Mouse (Mus musculus) limb, embryonic 12.5 days (tissue): ENCODE measurements around the gene Pde4d. TPM values are rescaled to one million over a fixed set of nuclear protein-coding genes. Genes with fewer than 3 reads are reported as not detected.

ENCODE experiments used
- ATAC-seq: fragments of 200-750 bp; cut with Nextera tagmentation; 2 replicates; pipeline ENCODE4 v1.8.0; 2017; ENCODE audit warnings: low read depth, moderate TSS enrichment; ENCODE audit not compliant: insufficient number of reproducible peaks, insufficient read depth, low FRiP score, low TSS enrichment
- H3K27ac ChIP-seq: fragments of 300-500 bp; sonication (generic); 2 replicates; pipeline ENCODE4 v1.5.1; 2016; ENCODE audit warnings: mild to moderate bottlenecking, moderate library complexity
- H3K27me3 ChIP-seq: fragments of 300-500 bp; sonication (generic); 2 replicates; pipeline ENCODE4 v1.6.1; 2016; ENCODE audit warnings: mild to moderate bottlenecking, moderate library complexity
- H3K36me3 ChIP-seq: fragments of 300-500 bp; sonication (generic); 2 replicates; pipeline ENCODE4 v1.6.1; 2016; ENCODE audit warnings: mild to moderate bottlenecking, moderate library complexity
- H3K4me1 ChIP-seq: fragments of 300-500 bp; sonication (generic); replicated peaks from 2 replicates; pipeline ENCODE4 v1.6.1; 2016
- H3K4me2 ChIP-seq: fragments of 300-500 bp; sonication (generic); 2 replicates; pipeline ENCODE4 v1.6.1; 2016; ENCODE audit warnings: mild to moderate bottlenecking, moderate library complexity
- H3K4me3 ChIP-seq: fragments of 300-500 bp; sonication (generic); replicated peaks from 2 replicates; pipeline ENCODE4 v1.5.1; 2016; ENCODE audit warnings: mild to moderate bottlenecking
- H3K9ac ChIP-seq: fragments of 300-500 bp; sonication (generic); replicated peaks from 2 replicates; pipeline ENCODE4 v1.6.1; 2016; ENCODE audit warnings: mild to moderate bottlenecking, moderate library complexity
- H3K9me3 ChIP-seq: fragments of 300-500 bp; sonication (generic); 2 replicates; pipeline ENCODE4 v1.6.1; 2016; ENCODE audit warnings: mild to moderate bottlenecking, moderate library complexity
- WGBS: fragments of 180-500 bp; shearing (Covaris S2); methylation state at CpG from one replicate; pipeline ENCODE4 v1.1.7; 2016; 5-methylcytosine and 5-hydroxymethylcytosine counted together
- polyA plus RNA-seq: library from polyadenylated mRNA; unstranded; fragments of >200 nt; fragmentation: Nextera tagmentation; extraction: Ambion mirVana; gene quantifications from 2 replicates; pipeline ENCODE4 v1.2.1, GENCODE M21; 2016

The Pde4d gene
- polyA plus RNA-seq, 1 experiment from 2014 or later = 23.7 TPM

DNA sequence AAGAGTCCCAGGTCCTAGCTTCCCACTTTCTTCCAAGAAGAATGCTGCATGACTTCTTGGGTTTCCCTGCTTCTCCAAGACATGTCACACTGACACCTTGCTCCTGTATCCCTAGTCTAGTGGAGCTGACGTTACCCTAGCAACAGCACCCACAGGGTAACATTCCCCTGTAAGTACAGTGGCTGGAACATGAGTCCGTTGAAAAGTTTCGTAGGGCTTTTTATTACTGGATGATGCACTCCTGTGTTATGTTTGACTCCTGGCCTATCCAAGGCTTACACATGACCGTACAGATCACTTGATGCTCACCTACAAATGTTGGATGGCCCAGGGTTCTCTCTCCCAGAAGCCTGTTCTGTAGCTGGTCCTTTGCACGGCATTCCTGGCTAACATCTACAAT, 1307.1 kb downstream of the Pde4d start:
- 90% methylated on average over 5 of the region's 5 CpGs for WGBS
- H3K27me3 ChIP-seq = no peaks in the 10 kb centered on the region
- ATAC-seq = no peak
- peaks cover 5% of the 10 kb centered on the region; the same call in 1 of the 2 replicates for H3K4me1 ChIP-seq
- no peak overlapping the region for H3K4me3 ChIP-seq
- no peaks in the 10 kb centered on the region for H3K36me3 ChIP-seq
- no peaks in the 10 kb centered on the region for H3K9me3 ChIP-seq
- no peak overlapping the region for H3K4me2 ChIP-seq
- no peak overlapping the region for H3K27ac ChIP-seq
- no peak overlapping the region for H3K9ac ChIP-seq

DNA sequence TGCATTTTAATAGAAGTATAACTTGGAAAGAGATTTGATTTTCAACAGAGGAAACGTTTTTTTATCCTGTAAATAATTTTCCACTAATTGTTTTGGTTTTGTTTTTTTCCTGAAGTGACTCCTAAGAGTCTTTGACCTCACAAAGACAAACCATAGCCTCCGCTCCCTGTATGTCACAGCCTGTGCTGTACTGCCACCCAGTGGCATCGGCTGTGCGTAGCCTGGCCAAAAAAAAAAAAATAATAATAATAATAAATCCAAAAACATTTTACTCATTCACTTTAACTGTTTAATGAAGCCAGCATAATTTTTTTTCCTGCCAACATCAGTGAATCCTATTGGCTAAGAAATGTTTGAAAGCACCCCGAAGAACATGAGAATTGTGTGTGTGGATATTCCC, 1309.5 kb downstream of the Pde4d start:
- Histone ChIP-seq H3K4me3 (no peak overlapping the region), H3K4me2 (no peak overlapping the region), H3K27ac (no peak overlapping the region), H3K9me3 (no peaks in the 10 kb centered on the region), H3K4me1 (no peaks in the 10 kb centered on the region), H3K36me3 (no peaks in the 10 kb centered on the region), H3K9ac (no peak overlapping the region), H3K27me3 (no peaks in the 10 kb centered on the region)
- WGBS = 48% methylated on average over 5 of the region's 5 CpGs
- no peak for ATAC-seq

DNA sequence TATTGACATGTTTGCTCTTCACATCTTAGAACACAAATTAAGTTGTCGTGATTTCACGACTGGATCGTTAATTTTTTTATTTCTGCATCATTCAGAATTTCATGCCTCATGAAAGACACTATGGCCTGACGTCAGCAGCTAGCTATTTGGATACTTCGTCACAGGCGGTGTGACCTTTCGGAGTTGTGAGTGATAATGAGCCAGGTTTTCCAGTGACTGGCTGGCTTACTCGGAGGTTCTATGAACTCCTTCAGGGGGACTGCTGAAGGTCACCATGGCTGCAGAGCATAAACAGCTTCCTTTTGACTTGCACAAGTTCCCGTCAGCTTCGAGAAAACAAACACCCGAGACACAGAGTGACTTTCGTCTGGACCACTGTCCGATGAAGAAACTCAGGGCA, 1311.3 kb downstream of the Pde4d start:
- Histone ChIP-seq H3K9ac (no peak overlapping the region), H3K4me2 (no peak overlapping the region), H3K4me3 (no peak overlapping the region), H3K9me3 (no peaks in the 10 kb centered on the region), H3K27me3 (no peaks in the 10 kb centered on the region), H3K27ac (no peak overlapping the region), H3K4me1 (no peaks in the 10 kb centered on the region), H3K36me3 (no peaks in the 10 kb centered on the region)
- WGBS = 67% methylated on average over 13 of the region's 13 CpGs
- no peak for ATAC-seq

DNA sequence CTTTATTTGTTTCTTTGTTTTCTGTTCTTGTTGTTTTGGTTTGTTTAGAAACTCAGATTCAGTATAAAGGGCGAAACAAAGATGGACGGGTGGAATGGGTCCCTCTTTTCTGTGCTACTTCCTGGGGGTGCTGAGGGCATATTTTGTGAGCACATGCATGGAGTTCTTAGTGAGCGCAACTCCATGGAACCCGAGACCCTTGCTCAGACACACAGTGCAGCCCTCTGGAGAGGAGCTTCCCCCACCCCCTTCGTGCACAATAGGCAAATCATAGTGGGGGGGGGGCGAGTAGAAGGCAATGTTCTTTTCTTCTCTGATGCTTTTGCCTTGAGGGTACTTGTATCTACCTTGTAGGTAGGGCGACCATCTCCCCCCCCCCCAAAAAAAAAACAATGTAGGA, 1325.0 kb downstream of the Pde4d start:
- no peaks in the 10 kb centered on the region for H3K9me3 ChIP-seq
- no peak overlapping the region for H3K9ac ChIP-seq
- no peaks in the 10 kb centered on the region for H3K27me3 ChIP-seq
- H3K27ac ChIP-seq = no peak overlapping the region
- no peak overlapping the region for H3K4me3 ChIP-seq
- H3K36me3 ChIP-seq = no peaks in the 10 kb centered on the region
- H3K4me2 ChIP-seq = no peak overlapping the region
- peaks cover 17% of the 10 kb centered on the region for H3K4me1 ChIP-seq
- WGBS = 65% methylated on average over 7 of the region's 7 CpGs
- ATAC-seq = 0 out of 2 replicates have a peak, but pooled peaks have one; percentile 26

DNA sequence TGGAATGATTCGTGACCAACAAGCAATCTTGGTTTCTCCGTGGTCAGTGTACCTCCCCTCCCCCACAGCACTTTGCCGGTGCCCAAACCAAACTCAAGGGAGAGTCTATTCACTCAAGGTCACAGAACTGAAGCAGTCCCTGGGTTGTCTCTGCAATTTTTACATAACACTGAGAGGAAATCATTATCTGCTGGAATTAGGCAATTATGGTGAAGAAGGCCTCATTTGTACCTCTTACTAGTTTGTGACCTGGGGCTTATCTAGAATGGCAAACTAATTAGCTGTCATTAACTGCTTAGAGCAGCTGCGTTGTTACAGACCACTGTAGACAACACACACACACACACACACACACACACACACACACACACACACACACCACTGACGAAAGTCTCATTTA, 1325.4 kb downstream of the Pde4d start:
- no peaks in the 10 kb centered on the region for H3K9me3 ChIP-seq
- ATAC-seq = no peak
- no peak overlapping the region for H3K9ac ChIP-seq
- peaks cover 17% of the 10 kb centered on the region for H3K4me1 ChIP-seq
- WGBS = 17% methylated on average over 5 of the region's 5 CpGs
- H3K27ac ChIP-seq = no peak overlapping the region
- H3K4me3 ChIP-seq = no peak overlapping the region
- H3K36me3 ChIP-seq = no peaks in the 10 kb centered on the region
- no peaks in the 10 kb centered on the region for H3K27me3 ChIP-seq
- no peak overlapping the region for H3K4me2 ChIP-seq

DNA sequence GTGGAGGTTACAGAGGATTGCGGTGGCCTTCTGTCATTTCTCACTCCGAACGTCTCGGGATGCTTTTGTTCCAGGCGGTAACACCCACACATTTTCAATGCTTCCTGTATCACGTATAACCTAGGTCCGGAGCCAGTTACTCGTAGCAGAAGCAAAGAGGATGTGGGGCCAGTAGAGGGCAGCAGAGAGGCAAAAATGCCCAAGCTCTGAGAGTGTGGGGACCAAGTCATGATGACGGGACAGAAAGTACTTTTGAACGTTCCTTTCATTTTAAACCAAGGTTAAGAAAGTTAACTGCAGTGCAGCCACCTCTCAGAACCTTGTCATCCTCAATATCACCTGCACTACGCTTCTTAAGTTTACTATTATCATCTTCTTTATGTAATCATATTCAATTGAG, 1326.4 kb downstream of the Pde4d start:
- Histone ChIP-seq H3K9ac (0 out of 2 replicates have a peak overlapping the region, but pooled peaks have one; percentile 31), H3K27me3 (no peaks in the 10 kb centered on the region), H3K36me3 (no peaks in the 10 kb centered on the region), H3K9me3 (no peaks in the 10 kb centered on the region), H3K4me2 (peak overlapping the region; percentile 56), H3K27ac (no peak overlapping the region), H3K4me1 (peaks cover 17% of the 10 kb centered on the region), H3K4me3 (peak overlapping the region; percentile 18; the same call in 1 of the 2 replicates)
- peak; percentile 88 for ATAC-seq
- 3% methylated on average over 11 of the region's 11 CpGs for WGBS

DNA sequence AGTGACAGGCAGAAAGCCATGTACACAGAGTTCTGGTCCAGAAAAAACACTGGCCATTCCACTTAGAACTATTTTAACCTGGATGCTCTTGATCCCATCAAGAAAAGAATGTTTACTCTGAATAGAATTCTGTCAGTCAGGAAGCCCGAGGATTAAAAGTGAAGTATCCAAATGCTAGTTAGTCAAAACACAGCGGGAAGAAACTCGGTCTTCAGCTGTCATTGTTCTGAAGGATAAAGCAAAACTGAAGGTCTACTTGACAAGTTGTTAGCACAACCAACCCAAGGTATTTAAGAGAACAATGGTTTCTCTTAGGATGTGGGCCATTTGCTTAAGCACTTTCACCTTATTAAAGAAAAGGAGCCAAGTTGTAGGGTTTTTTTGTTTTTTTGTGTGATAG, 1327.2 kb downstream of the Pde4d start:
- WGBS = 49% methylated on average over 3 of the region's 3 CpGs
- no peaks in the 10 kb centered on the region for H3K36me3 ChIP-seq
- H3K4me1 ChIP-seq = peaks cover 17% of the 10 kb centered on the region
- H3K9me3 ChIP-seq = no peaks in the 10 kb centered on the region
- H3K4me3 ChIP-seq = no peak overlapping the region
- no peak overlapping the region for H3K4me2 ChIP-seq
- no peak for ATAC-seq
- no peak overlapping the region for H3K9ac ChIP-seq
- H3K27me3 ChIP-seq = no peaks in the 10 kb centered on the region
- H3K27ac ChIP-seq = no peak overlapping the region

DNA sequence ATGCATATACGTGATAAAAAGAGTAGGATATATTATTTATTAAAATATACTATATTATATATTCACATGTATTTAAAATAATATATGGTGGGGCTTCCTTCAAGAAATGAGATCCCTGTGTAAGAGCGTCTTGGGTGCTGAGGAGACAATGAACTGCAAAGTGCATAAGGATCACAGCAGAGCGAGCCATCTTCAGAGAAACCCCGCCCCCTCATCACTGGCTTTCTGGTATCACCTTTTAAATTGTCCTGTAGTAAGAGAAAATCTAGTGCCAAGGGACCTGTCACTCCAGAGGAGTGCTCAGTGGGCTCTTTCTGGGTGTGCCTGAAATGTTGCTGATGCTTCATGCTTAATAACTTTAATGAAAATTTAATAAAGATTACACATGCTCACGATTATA, 1327.7 kb downstream of the Pde4d start:
- ATAC-seq = no peak
- WGBS = 83% methylated on average over 5 of the region's 5 CpGs
- H3K4me1 ChIP-seq = peaks cover 17% of the 10 kb centered on the region
- no peak overlapping the region for H3K4me3 ChIP-seq
- no peaks in the 10 kb centered on the region for H3K36me3 ChIP-seq
- H3K4me2 ChIP-seq = no peak overlapping the region
- no peak overlapping the region for H3K9ac ChIP-seq
- H3K9me3 ChIP-seq = no peaks in the 10 kb centered on the region
- no peaks in the 10 kb centered on the region for H3K27me3 ChIP-seq
- H3K27ac ChIP-seq = no peak overlapping the region

DNA sequence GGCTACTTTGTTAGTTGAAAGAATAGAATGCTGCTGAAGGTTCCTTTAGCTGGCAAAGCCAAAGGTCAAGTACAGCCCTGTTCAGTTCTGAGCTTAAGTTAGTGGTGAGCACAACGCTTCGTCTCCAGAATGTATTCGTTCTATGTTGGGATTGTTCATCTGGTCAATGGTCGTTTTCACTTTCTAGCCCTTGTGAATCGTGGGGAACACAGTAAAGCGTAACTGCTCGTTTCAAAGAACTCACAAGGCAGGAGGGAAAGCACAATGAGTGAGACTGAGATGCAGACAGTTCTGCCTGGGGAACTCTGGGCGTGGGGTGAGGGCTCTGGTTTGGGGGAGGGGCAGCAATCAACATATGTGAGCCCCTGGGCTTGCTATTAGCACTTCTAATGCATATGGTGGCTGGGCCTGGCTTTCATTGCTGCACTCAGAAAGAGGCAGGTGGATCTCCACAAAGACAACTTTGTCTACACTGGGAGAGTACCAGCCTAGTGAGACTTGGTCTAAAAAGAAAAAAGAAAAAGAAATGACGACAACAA, 1328.6 kb downstream of the Pde4d start:
- Histone ChIP-seq H3K27ac (no peak overlapping the region), H3K27me3 (no peaks in the 10 kb centered on the region), H3K4me3 (no peak overlapping the region), H3K4me1 (peaks cover 17% of the 10 kb centered on the region), H3K4me2 (no peak overlapping the region), H3K9ac (no peak overlapping the region), H3K36me3 (no peaks in the 10 kb centered on the region), H3K9me3 (no peaks in the 10 kb centered on the region)
- 38% methylated on average over 9 of the region's 9 CpGs for WGBS
- no peak for ATAC-seq

DNA sequence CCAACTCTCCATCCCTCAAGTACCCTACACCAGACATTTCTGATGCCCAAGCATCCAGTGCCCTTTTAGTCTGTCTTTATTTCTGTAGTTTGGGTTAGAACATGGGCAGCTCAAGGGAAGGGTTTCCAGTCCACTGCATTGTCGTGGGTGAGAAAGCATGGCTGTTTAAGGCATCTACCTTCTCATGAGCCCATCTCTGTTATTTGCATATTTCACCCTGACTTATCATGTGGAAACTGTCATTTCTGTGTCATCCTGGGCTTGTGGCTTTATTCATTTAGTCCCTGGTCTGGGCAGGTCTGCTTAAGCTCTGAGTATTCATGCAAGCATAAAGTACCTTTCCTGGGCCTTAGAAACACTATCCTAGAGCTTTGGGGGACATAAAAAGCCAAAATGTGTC, 1331.7 kb downstream of the Pde4d start:
- no peak overlapping the region for H3K27ac ChIP-seq
- no peaks in the 10 kb centered on the region for H3K27me3 ChIP-seq
- no peak overlapping the region for H3K4me3 ChIP-seq
- no peak overlapping the region for H3K9ac ChIP-seq
- no peak for ATAC-seq
- H3K36me3 ChIP-seq = no peaks in the 10 kb centered on the region
- H3K4me2 ChIP-seq = no peak overlapping the region
- WGBS = 92% methylated on average over 1 of the region's 1 CpGs
- no peaks in the 10 kb centered on the region for H3K9me3 ChIP-seq
- H3K4me1 ChIP-seq = peaks cover 7% of the 10 kb centered on the region; the same call in 1 of the 2 replicates

DNA sequence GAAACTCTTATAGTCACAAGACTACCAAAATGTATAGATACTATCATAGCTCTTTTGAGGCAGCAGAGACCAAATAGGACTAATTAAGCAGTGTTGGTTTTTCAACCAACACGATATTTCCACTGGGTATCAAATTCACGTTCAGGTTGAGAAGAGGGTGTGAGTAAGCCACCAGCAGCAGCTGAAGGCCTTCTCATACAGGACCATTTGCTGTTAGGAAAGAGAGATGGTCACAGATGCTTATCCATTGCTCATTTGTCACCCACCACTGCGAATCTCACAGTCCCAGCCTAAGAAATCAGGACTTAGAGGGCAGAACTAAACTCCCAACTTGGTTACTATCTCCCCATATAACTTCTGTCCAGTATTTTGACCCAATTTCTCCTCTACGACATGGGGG, 1338.9 kb downstream of the Pde4d start:
- no peak for ATAC-seq
- Histone ChIP-seq H3K9ac (no peak overlapping the region), H3K4me1 (no peaks in the 10 kb centered on the region), H3K4me3 (no peak overlapping the region), H3K27me3 (no peaks in the 10 kb centered on the region), H3K27ac (no peak overlapping the region), H3K36me3 (no peaks in the 10 kb centered on the region), H3K9me3 (no peaks in the 10 kb centered on the region), H3K4me2 (no peak overlapping the region)
- 86% methylated on average over 4 of the region's 4 CpGs for WGBS

DNA sequence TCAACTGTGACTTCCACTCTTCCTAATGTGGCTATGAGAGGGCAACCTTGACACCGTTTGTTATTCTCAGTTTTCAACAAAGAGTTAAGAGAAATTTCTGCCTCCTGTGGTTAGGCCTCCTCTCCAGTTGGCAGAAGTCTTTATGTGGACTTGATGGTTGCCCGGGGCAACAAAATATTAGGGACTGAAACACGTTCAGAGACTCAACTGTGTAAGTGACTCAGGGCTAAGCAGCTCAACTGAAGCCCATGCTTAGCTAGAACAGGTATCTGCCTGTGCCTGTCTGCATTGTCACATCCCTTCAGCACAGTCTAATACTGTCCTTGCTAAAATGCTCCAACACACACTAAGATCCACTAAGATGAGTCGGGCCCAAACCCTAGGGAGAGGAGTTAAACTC, 1339.4 kb downstream of the Pde4d start:
- Histone ChIP-seq H3K27me3 (no peaks in the 10 kb centered on the region), H3K9me3 (no peaks in the 10 kb centered on the region), H3K4me3 (no peak overlapping the region), H3K36me3 (no peaks in the 10 kb centered on the region), H3K27ac (no peak overlapping the region), H3K9ac (no peak overlapping the region), H3K4me1 (no peaks in the 10 kb centered on the region), H3K4me2 (no peak overlapping the region)
- ATAC-seq = no peak
- 72% methylated on average over 4 of the region's 4 CpGs for WGBS
